Mouse (Mus musculus): ENCODE results near the gene Cfap65.

Gene Cfap65

GRCm38 (mm10) chr1:74936221-74936830 is 927 bp upstream of the Cfap65 start:
- no peak for DNase-seq

DNA sequence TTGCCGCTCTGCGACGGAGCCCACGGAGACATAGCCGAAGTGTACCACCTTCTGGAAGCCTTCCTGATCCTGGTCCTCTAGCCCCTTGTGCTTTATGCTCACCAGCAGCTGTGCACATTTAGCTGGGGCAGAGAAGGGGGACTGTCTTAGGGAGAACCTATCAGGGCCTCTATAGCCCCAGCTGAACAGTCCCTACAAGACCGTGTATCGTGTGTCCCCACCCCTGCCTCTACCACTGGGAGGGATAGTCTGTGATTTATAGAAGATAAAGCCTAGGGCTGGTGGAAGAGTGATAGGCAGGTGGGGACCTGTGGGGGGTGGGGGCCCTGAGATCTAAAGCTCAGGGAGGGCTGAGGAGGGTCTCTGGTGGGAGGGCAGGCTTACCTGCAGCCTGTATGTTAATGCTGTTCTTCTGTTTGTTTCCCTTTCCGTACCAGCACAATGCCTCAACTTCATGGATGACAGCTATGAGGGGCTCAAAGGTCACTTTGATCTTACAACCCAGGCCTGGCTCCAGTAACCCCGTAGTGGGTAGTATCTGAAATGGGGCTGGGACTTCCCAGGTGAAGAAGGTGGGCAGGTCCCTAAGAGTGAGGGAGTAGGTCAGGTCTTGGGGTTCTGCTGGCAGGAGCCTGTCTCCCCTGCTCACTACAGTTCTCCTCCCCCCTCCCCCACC is 7.6 kb downstream of the Cfap65 start:
- DNase-seq, result no peak

DNA sequence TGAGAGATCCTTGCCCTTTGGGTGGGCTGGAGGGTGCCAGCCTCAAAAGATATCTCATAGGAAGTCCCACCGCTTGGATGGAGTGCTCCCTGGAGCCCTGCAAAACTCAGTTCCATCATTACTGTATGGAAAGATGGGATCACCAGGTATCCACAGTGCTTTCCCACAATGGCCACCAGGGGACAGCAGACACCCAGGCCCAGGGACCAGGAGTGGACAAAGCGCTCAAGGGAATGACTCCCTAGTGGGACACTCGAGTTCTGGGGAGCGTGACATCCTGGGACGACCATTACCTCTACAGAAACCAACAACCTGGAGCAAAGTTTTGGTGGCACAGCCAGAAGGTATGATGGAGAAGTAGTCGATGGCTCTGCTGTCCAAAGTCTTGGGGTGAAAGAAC is 8.7 kb downstream of the Cfap65 start:
- peak; percentile 58 for DNase-seq

- no peak for DNase-seq
Observed at GRCm38 (mm10) chr1:74924464-74924863, 10.9 kb downstream of the Cfap65 start.

GRCm38 (mm10) chr1:74915706-74916105 is 19.7 kb downstream of the Cfap65 start:
- DNase-seq, result peak; percentile 15

GRCm38 (mm10) chr1:74902191-74902590 is 33.2 kb downstream of the Cfap65 start:
- DNase-seq, result no peak

- DNase-seq, result peak; percentile 71
Observed at GRCm38 (mm10) chr1:74901686-74902085, 33.7 kb downstream of the Cfap65 start.

DNA sequence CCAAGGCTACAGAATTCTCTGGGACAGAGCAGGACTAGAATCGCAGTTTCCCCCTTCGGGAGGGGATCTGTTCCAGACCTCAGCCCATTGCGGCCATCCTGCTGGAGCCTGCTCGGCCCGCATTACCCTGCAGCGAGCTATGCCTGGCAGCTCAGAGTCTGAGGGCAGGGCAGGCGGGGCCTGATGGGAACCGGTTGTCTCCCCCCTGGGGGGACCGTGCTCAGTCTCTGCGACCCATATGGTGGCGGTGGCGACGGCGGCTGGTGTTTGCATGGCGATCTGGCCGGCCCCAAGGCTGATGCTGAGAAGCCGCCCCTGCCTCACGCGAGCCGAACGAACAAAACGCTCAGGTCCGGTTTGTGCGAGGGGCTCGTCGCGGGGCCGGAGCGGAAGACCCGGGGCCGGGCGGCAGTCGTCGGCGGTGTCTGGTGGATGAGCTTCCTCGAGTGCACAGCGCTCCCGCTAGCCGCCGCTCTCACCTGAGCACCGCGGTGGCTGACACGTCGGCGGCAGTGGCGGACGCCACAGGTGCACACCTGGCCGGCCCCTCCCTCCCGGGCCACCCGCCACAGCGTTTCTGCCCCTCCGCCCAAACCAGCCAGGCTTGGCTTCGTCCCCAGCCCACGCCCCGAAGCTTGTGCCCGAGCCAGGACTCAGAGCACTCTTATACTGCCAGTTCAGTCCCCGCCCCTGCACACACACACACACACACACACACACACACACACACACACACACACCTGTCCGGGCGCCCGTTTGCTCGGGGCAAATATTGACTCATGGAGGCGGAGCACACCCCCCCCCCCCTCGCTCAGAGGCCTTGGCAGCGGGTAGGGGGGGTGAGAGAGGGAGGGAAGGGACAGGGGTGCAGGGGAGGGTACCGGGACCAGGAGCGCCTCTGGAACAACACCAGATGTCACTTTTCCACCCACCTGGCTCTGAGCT is 34.8 kb downstream of the Cfap65 start:
- DNase-seq, result peak; percentile 85

DNA sequence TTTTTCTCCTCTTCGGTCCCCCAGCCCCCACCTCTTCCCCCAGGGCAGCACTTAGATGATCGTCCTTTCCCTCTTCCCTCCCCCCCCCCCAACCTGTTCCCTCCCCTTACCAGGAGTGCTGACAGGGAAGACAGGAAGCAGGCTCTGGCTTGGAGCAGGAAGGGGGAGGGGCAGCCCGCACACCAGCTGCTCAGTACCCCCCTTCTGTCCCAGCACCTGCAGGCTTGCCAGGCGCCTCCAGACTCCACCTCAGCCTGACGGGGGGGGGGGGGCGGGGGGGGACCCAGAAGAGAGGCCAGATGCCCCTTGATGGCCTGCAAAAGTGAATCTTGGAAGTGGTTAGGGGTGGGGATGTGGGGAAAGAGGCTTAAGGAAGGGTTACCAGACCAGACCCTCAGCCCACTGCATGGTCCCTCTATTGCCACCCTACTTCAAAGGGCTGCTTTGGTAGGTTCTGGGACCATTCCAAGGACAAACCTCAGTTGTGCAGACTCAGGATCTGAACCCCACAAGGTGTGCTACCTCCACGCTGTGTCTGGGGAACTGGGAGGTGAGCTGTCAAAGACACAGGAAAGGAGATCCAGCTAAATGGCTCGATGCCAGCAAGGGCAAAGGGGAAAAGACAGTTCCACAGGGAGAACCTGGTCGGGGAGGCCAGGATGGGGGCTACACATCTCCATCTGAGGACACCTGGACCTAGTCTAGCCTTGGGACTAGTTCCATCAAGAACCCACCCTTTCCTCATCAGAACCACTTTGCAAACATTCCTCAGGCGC is 36.6 kb downstream of the Cfap65 start:
- no peak for DNase-seq

- DNase-seq, result no peak
Observed at GRCm38 (mm10) chr1:74897976-74898375, 37.4 kb downstream of the Cfap65 start.

DNA sequence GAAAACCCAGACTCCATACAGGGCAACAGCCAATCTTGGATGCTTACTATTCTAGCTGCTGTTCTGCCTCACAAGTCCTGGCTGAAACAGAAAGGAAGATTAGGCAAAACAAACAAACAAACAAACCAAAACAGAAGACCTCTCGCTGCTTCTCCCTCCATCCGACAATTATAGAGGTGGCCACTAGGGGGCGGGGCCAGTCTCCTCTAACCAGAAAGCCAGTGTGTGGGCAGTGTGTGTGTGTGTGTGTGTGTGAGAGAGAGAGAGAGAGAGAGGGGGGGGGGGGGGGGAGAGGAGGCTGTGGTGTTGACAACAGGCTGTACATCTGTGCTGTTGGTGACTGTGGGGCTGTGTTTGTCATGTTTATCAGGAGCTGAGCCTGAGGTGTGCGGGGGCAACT is 40.4 kb downstream of the Cfap65 start:
- peak; percentile 72 for DNase-seq

DNA sequence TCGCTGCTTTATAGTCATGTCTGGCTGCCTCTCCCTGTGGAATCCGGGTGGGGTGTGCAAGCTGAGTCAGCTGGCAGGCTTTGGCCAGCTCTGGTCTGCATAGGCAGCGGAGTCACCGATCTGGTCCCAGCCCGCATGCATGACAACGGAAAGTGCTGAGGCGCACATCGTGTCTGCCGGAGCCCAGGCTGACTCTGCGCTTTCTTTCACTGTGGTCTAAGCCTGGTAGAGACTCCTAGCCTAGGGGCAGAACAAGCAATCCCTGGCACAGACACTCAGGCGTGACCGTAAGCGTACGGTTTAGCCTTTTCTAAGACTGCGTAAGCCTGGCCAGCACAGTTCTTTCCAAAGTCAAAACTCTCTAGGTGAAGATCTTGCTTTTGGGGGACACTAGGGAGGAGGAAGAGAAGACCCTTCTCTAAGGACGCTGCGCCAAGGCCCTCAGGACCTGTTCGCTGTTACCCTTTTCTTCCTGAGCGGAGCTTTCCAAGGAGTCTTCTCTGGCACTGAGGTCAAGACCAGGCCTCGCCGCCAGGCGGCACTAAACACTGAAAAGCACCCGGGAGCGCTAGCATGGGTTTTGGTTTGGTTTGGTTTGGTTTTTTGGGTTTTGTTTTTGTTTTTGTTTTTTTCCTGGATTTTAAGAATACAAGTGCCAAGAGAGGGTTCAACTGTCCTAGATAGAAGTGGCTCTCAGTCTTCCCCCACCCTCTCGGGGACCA is 42.1 kb downstream of the Cfap65 start, which contains the start of gene Cryba2:
Gene Cryba2, minus strand, starts transcription at position 10 of the 722 bp plus-strand sequence.
- peak; percentile 66 for DNase-seq

DNA sequence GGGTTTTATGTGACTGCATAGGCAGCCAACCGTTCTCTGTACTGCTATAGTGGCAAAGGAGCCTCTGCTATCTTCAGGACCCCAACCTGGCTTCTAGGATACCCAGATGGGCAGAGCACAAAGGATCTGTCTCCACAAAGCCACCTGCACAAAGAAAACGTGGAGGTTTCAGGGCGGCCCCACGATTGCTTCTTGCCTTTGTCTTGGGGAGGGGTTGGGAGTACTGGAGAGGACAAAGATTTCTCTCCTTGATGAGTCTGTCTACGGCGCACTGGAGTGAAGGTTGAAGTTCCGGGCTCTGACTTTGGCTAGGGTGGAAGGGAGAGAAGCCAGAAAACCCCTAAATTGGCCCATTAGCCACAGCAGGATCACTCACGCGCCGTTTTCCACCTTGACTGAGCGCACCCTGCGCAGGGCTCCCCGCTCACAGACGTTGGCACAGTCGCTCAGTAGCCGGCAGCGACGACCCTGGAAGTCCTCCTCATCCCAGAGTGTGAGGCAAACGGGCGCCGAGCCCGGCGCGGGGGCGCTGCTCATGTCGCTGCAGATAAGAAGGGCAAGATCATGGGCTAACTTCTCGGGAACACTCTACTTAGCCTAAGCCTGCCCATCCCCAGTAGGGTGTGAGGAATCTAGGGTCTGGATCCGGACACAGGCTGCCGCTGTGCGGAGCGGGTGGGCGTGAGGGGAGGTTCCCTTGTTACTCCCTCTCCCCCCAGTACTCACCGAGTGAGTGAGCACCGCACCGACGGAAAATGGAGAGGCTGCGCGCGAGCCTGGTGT is 42.9 kb downstream of the Cfap65 start:
- DNase-seq, result no peak

- peak; percentile 27 for DNase-seq
Observed at GRCm38 (mm10) chr1:74891513-74891912, 43.9 kb downstream of the Cfap65 start.

DNA sequence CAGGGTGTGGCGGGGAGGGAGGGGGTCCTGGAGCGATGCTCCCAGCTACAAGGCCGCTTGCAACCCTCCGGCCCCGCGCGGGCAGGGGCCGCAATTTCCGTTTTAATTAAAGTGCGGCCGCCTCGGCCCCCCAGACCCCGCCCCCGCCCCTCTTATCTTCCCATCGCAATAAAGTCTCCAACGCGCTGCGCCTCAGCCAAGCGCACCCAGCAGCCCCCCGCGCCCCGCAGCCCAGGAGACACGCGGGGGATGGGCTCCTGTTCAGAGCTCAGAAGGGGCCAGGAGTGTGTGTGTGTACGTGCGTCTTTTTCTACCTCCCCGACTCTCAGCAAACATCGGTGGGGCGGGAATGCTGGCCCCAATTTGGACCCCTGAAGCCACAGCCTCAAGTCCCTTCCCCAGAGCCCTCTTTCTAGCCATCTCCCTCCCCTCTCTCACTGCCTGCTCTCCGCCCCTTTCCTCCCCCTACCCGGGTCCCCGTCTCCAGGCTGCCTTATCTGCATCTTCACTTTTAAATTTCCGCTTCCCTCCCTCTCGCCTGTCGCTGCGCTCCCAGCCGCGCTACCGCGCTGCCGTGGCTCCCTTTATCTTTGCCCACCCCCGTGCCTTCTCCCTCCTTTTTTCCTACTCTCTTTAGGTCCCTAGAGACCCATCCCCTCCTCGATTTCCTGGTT is 49.9 kb downstream of the Cfap65 start, which contains the start of gene Fev:
Gene Fev, minus strand, starts transcription at position 51 of the 674 bp plus-strand sequence.
- no peak for DNase-seq

DNA sequence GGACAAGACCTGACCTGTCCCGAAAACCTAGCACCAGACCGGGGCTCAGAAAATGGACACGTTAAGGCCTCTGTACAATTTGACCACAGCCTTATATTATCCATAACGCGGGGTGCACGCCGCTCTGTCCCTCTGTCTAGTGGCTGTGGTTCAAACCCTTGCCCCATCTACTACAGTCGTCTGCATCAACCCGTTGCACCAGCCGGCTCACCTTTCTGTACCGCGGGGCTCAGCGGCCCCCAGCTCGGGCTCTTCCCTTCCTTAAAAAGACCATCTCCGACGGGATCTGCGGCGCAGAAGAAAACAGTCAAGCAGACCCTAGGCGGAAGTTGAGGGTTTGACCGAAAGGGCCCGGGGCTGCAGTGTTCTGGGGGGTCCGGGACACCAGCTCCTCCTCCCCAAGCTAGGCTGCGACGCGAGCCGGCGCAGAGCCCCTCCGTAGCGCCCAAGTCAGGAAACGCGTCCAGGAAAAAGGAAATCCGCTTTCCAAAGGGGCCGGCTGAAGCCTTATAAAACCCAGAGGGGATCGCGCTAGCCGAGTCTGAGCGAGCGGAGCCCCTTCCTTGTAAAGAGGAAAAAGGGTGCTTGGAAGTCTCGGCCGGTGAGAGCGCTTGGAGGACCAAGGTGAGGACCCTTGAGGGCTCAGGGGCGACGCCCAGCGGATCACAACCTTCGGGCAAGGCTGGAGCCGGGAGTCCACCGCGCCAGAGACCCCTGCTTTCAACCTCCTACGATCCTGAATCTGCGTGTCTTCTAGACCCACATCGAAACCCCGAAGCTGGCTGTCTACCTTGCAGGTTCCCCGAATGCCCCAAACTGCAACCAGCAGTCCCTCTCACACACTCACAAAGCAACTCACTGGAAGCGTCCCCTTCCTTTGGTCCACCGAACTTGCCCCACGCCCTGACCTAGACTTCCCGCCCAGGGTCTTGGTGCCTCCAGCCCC is 50.9 kb downstream of the Cfap65 start:
- no peak for DNase-seq

DNA sequence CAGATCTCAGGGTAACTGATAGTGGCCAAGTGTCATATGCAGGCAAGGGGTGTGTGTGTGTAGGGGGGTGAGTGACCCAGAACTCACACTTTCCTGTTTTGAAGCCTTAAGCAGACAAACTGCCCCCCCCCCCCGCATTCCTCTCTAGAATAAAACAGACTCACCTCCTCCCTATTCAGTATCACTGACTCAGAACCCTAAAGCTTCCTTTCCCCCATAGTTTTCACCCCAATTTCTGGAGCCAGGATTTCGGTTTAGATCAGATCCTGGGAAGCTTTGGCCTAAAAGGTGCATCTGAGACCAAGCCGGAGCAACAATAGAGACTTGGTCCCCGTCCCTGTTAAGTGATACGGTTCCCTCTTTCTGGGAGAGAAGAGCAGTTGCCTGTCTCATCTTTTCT is 52.0 kb downstream of the Cfap65 start:
- DNase-seq, result no peak

DNA sequence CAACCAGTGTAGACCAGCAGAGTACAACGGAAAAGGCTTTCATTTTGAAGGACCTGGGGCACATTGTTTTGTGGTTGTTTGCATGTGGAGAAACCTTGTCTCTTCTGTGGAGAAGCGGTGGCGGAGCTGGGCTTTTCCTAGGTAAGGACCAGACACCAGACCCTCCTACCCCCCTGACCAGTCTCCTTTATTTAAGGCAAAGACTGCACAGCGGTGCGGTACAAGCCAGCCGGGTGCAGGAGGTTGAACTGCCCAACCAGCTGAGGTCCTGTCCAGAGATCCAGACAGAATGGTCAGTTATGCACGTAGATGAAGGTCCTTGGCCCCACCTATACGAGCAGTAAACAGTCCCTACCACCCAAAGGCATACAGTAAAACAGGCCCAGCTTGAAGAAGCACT is 52.6 kb downstream of the Cfap65 start:
- no peak for DNase-seq

DNA sequence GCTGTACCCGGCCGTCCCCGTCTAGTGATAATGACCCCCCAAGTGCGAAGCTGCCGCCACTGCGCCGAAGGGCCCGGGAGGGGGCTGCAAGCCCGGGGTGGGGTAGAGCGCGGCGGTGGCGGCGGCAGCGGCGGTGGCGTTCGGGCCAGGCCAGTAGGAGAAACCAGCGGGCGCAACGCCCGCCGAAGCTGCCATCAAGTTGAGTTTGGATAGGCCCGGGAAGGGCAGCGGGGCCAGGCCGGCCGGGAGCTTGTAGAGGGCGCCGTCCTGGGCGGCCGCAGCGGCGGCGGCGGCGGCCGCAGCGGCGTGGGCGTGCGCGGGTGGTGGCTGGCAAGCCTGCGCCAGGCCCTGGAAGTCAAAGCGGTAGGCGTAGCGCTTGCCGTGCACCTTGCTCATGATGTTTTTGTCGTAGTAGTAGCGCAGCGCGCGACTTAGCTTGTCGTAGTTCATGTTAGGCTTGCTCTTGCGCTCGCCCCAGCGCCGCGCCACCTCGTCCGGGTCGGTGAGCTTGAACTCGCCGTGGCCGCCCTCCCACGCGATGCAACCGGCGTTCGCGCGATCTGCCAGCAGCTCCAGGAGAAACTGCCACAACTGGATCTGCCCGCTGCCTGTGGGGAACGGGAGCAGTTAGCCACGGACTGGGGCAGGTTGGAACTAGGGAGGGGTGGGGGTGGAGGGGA is 53.2 kb downstream of the Cfap65 start:
- DNase-seq, result no peak

All from lung, postnatal 36 days (tissue).